Mouse (Mus musculus) mature B cell (primary cell): ENCODE measurements at regions not wholly inside any gene's neighbourhood (a gene's known extent, or its start where the extent isn't known, plus 50 kb on each side); places are given as distances from the start of the nearest gene placed in this dataset.

Experiments used
- in situ Hi-C: fragments of 300-500 bp; cut with MboI; formaldehyde crosslinking; loops from 2 replicates; pipeline ENCODE4 v1.14.3; 2019

- in situ Hi-C loops: no loop called here
These were observed 75.5 kb downstream of the Trib2 start for GRCm38 (mm10) chr12:15741219-15741618.

GRCm38 (mm10) chr12:15738989-15739388, 77.7 kb downstream of the Trib2 start:
- in situ Hi-C loops: no loop called here

- in situ Hi-C loops: no loop called here
These were observed 85.5 kb downstream of the Trib2 start for GRCm38 (mm10) chr12:15731261-15731660.

- in situ Hi-C loops: no loop called here
These were observed 87.0 kb downstream of the Trib2 start for GRCm38 (mm10) chr12:15729696-15730095.

- in situ Hi-C loops: no loop called here
These were observed 93.2 kb downstream of the Trib2 start for GRCm38 (mm10) chr12:15723529-15723928.

GRCm38 (mm10) chr12:15722161-15722560, 94.6 kb downstream of the Trib2 start:
- in situ Hi-C loops: no loop called here

- in situ Hi-C loops: no loop called here
These were observed 96.6 kb downstream of the Trib2 start for GRCm38 (mm10) chr12:15720171-15720570.

GRCm38 (mm10) chr12:15718827-15719226, 97.9 kb downstream of the Trib2 start:
- in situ Hi-C loops: no loop called here

GRCm38 (mm10) chr12:15717989-15718388, 98.7 kb downstream of the Trib2 start:
- in situ Hi-C loops: no loop called here

- in situ Hi-C loops: no loop called here
These were observed 99.4 kb downstream of the Trib2 start for GRCm38 (mm10) chr12:15717342-15717741.

- in situ Hi-C loops: no loop called here
These were observed 103.1 kb downstream of the Trib2 start for GRCm38 (mm10) chr12:15713623-15714022.

- in situ Hi-C loops: no loop called here
These were observed 109.1 kb downstream of the Trib2 start for GRCm38 (mm10) chr12:15707570-15708095.

GRCm38 (mm10) chr12:15704412-15704811, 112.3 kb downstream of the Trib2 start:
- in situ Hi-C loops: no loop called here

- in situ Hi-C loops: no loop called here
These were observed 114.6 kb downstream of the Trib2 start for GRCm38 (mm10) chr12:15702137-15702536.

- in situ Hi-C loops: no loop called here
These were observed 117.9 kb downstream of the Trib2 start for GRCm38 (mm10) chr12:15698829-15699228.

- in situ Hi-C loops: no loop called here
These were observed 118.5 kb downstream of the Trib2 start for GRCm38 (mm10) chr12:15698042-15698771.

- in situ Hi-C loops: no loop called here
These were observed 128.4 kb downstream of the Trib2 start for GRCm38 (mm10) chr12:15688342-15688741.

- in situ Hi-C loops: no loop called here
These were observed 132.4 kb downstream of the Trib2 start for GRCm38 (mm10) chr12:15684311-15684710.

GRCm38 (mm10) chr12:15681678-15682355, 134.9 kb downstream of the Trib2 start:
- in situ Hi-C loops: no loop called here

- in situ Hi-C loops: no loop called here
These were observed 140.6 kb downstream of the Trib2 start for GRCm38 (mm10) chr12:15676127-15676526.

- in situ Hi-C loops: no loop called here
These were observed 157.0 kb downstream of the Trib2 start for GRCm38 (mm10) chr12:15659755-15660154.

- in situ Hi-C loops: no loop called here
These were observed 157.4 kb downstream of the Trib2 start for GRCm38 (mm10) chr12:15659332-15659731.

- in situ Hi-C loops: no loop called here
These were observed 158.9 kb downstream of the Trib2 start for GRCm38 (mm10) chr12:15657748-15658251.
